Mouse (Mus musculus) frontal cortex, postnatal 10 days (tissue): Measurements from ENCODE around the gene Sdc1.
A peak's percentile ranks its signal among the peaks of the same experiment; 100 is the strongest.

Experiments used
- DNase-seq, 2 experiments: peaks; one replicate each; pipeline ENCODE4 v3.0.0; 2022; ENCODE audit warnings: low spot score in 2 of 2, mixed read lengths in 1 of 2

Sdc1 gene

GRCm38 (mm10) chr12:8827014-8827715, 56.0 kb downstream of the Sdc1 start:
- no peak for DNase-seq

DNA sequence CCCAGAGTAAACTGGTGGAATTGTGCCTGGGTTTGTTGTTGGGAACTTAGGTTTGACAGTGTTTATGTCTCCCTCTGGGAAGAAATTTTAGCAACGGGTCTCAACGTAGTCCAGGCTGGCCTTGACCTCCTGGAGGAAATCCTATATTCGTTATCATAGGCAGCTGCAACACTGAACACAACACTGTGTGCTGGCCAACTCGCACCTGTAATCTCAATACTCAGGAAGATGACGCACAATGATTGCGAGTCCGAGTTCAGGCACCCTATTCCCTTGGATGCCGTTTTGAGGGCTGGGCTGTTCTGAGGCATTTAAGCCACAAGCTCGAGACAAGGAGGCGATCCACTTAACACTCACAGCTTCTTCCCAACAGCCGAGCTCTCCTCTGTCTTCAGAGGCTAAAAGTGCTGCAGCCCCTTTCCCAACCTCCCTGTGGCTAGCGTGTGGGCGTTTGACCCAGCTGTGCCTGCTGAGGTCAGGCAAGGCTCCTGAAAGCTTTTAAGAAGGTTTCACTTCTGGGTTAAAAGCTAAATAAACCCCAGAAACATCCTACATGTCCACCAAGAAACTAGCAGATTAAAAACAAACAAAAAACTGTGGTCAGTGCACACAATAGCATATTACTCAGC, 58.0 kb downstream of the Sdc1 start:
- no peak for DNase-seq

DNA sequence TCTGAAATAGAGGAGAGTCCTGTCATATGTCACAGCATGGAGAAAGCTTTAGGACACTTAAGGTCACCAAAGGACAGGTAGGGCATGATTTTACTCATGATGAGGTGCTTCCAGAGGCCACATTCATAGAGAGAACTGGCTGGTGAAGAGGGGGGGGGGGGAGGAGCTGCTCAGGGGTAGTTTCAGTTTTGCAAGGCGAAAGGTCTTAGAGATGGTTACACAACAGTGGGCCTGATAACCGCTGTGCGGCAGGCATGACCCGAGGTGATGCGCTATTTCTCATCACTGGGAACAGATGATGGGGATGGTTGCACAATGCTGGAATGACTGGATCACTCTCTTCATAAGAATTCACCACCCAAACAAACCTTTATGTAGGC, 58.5 kb downstream of the Sdc1 start:
- no peak for DNase-seq

GRCm38 (mm10) chr12:8830967-8831635, 60.0 kb downstream of the Sdc1 start:
- peak in 1 of 2 experiments; percentile 11 for DNase-seq

DNA sequence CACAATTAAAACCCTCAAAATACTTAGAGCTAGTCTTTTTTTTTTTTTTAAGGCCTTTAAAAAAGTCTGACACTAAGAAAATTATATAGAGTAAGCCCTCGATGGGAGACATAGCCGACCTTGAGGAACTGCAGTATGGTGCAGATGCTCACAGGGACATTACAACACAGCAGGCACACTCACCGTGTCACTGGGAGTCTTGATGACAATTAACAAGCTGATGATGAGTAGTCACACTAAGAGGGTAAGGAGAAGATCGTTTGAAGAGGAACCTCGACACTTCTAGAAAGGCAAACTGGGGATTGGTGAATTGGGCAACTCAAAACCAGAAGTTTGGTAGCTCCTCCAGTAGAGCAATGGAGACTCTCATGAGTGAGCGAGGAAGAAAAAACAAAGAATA, 60.6 kb downstream of the Sdc1 start:
- no peak for DNase-seq

GRCm38 (mm10) chr12:8840782-8841325, 69.7 kb downstream of the Sdc1 start:
- DNase-seq = no peak

DNA sequence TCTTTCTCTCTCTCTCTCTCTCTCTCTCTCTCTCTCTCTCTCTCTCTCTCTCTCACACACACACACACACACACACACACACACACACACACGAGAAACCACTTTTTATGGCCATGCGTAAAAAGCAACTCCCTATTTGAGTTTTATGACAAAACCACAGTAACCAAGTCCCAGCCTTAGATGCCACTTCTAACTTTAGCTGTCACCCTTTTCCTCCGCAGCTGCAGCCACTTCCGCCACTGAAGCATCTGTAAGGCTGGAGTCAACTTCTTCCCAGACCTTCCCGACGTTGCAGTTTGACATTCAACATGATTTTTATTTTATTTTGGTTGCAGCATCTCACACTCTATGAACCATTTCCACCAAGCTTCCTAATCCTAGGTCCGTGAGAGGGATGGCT, 71.6 kb downstream of the Sdc1 start:
- DNase-seq = no peak
